Mouse (Mus musculus) activated CD4-positive, CD25-positive, alpha-beta regulatory T cell, adult 4 months (primary cell): Measurements from ENCODE around the gene Dctn2. TPM values are rescaled to one million over a fixed set of nuclear protein-coding genes. Genes with fewer than 3 reads are reported as not detected.

Experiments used
- ATAC-seq: one replicate; pipeline ENCODE4 v1.8.0; 2017
- polyA plus RNA-seq, 2 experiments: library from polyadenylated mRNA; unstranded; fragments of 100-300 nt; shearing (Covaris generic); gene quantifications; one replicate each; pipeline ENCODE4 v1.2.1; 2017

Gene Dctn2
- polyA plus RNA-seq = 10 to 100 TPM; 55.4 to 60.6 TPM

- peak; percentile 99 for ATAC-seq
Measured at GRCm38 (mm10) chr10:127266112-127267091, at the start of gene Dctn2. TSS of gene Dctn2 (plus strand) at chr10:127266368.

GRCm38 (mm10) chr10:127216456-127216855 lies 49.7 kb upstream of the Dctn2 start:
- no peak for ATAC-seq

GRCm38 (mm10) chr10:127217177-127217576 lies 49.0 kb upstream of the Dctn2 start:
- no peak for ATAC-seq

GRCm38 (mm10) chr10:127218339-127218738 lies 47.8 kb upstream of the Dctn2 start:
- ATAC-seq = peak; percentile 49

GRCm38 (mm10) chr10:127225213-127225612 lies 41.0 kb upstream of the Dctn2 start:
- ATAC-seq = no peak

DNA sequence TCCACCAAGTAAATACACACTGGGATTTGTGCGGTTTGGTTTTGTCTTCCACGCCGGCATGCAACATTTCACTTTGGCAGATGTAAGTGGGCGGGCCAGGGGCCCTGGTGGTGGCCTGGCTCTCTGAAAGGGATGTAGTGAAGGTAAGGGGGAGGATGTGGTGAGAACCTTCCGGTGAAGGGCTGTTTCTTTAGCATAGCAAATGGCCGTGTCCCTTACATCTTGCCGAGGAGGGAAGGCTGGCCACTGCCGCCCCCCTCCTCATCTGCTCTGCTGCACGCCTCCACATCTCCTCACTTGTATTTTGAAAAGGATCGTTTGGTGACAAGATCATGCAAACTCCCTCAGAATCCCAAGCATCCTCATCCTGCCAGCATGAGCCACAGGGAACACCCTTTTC lies 40.4 kb upstream of the Dctn2 start:
- peak; percentile 96 for ATAC-seq

DNA sequence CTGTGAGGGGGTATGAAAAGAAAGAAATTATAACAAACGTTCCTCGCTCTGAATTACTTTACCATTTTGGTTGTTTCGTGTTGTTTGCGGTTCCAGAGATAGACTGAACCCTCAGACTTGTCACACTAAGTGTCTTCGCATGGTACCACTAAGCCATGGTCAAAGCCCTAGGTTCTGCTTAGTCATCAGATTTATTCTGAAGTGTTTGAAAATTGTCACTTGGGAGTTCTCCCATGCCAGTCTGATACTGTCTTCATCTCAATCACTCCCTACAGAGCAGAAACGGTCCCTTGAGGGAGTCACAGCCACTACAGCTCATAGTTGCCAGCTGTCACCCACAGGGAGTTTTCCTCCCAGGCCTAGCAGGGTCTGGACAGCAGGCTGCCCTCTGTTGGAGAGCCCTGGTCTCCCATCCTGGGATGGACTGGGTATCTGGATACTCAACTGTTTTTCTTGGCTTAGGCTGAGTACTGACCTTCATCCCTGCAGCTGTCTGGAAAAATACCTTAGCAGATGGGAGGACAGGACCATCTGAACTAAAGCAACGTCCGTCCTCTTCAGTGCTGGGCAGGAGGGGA lies 39.8 kb upstream of the Dctn2 start:
- ATAC-seq = no peak

DNA sequence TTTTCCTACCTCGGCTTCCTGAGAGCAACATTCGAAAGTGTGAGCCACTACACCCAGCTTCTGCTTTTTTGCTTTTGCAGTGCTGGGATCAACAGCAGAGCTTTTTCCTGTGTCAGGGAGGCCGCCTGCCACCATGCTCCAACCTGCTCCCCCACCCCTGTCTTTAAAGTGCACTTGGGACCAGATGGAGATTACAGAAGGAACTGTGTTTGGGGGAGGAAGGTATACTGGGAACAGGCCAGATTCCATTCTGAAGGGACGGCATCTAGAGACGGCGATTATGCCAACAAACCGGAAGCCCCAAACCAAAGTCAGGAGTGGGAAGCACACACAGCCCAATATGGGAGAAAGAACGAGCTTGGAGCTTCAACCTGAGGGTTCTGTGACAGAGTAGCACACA lies 39.0 kb upstream of the Dctn2 start:
- no peak for ATAC-seq

- ATAC-seq = peak; percentile 32
Measured at GRCm38 (mm10) chr10:127228897-127229296, 37.3 kb upstream of the Dctn2 start.

DNA sequence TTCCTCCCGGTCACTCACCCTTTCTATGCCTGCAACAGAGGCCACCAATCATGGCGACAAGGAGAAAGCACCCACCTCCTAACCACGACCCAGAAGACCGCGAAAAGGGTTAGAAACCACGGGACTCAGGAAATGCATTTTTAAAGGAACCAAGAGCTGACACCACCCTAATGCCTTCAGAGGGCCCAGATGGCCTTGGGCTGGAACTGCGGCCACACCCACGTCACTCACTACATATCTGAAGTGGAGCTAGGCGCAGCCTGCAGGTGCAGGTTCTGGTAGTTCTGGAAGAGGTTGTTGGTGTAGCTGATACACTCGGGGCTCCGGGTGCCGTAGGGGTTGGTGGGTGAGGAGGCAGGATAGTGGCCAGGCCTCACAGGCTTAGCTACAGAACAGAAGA lies 35.5 kb upstream of the Dctn2 start:
- no peak for ATAC-seq

GRCm38 (mm10) chr10:127231741-127232140 lies 34.4 kb upstream of the Dctn2 start:
- no peak for ATAC-seq

GRCm38 (mm10) chr10:127233141-127233540 lies 33.0 kb upstream of the Dctn2 start:
- ATAC-seq = no peak

DNA sequence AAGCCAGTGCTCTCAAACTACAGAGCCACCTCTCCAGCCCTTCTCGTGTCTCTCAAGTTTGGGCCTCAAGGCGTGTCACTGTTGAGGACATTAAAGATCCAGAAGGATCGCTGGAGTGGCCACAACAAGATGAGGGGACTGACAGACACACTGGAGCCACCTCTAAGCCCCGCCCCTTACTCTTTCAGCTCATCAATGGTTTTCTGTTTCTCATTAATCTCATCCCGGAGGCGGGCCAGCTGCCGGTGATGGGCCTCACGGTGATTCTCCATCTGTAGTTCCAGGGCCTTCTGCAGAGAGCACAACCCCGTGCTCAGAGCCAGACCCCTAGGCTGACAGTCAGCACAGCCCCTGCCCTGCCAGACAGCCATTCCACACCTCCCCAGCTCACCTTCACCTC lies 29.6 kb upstream of the Dctn2 start:
- no peak for ATAC-seq

DNA sequence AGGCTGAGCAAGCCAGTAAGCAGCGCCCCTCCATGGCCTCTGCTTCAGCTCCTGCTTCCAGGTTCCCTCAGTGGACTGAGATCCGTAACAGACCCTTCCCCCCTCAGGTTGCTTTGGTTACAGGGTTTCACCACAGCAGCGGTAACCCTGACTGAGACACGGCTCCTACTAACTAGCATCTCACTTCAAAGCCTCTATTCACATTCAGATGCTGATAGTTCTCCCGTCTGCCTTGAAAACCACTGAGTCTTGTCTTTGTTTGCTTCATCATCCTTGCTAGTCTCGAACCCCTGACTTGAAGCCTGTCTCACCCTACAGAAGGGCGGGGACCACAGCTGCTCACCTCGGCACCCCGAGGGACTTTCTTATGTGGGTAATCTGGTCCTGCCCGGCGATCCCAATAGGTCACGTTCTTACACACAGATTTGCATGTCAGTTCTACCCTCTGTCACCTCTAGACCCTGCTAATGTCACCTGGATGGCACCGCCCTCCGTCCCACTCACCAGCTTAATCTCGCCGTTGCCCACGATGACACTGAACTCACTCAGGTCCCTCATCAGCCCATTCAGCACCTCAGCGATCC lies 27.8 kb upstream of the Dctn2 start:
- ATAC-seq = no peak

- ATAC-seq = no peak
Measured at GRCm38 (mm10) chr10:127250810-127251209, 15.4 kb upstream of the Dctn2 start.

GRCm38 (mm10) chr10:127255625-127256345 lies 10.4 kb upstream of the Dctn2 start:
- no peak for ATAC-seq

GRCm38 (mm10) chr10:127257790-127258189 lies 8.4 kb upstream of the Dctn2 start:
- no peak for ATAC-seq

DNA sequence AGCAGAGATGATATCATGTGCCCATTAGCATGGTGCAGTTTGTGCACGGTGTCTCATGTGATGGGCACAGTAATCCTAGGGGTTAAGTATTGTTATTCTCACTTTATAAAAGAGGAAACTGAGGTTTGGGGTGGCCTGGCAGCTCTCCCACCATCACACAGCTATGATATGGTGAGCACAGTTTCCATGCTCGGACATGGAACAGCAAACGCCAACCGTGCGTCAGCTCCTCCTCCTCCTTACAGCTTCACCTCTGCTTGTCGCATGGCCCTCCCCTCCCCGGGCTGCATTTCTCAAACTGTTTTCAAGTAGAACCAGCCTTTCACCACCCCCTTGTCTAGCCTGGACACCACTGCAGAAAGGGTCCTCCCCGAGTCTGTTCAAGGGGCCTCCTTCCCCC lies 7.7 kb upstream of the Dctn2 start:
- ATAC-seq = no peak

- ATAC-seq = no peak
Measured at GRCm38 (mm10) chr10:127261706-127262547, 4.2 kb upstream of the Dctn2 start.

DNA sequence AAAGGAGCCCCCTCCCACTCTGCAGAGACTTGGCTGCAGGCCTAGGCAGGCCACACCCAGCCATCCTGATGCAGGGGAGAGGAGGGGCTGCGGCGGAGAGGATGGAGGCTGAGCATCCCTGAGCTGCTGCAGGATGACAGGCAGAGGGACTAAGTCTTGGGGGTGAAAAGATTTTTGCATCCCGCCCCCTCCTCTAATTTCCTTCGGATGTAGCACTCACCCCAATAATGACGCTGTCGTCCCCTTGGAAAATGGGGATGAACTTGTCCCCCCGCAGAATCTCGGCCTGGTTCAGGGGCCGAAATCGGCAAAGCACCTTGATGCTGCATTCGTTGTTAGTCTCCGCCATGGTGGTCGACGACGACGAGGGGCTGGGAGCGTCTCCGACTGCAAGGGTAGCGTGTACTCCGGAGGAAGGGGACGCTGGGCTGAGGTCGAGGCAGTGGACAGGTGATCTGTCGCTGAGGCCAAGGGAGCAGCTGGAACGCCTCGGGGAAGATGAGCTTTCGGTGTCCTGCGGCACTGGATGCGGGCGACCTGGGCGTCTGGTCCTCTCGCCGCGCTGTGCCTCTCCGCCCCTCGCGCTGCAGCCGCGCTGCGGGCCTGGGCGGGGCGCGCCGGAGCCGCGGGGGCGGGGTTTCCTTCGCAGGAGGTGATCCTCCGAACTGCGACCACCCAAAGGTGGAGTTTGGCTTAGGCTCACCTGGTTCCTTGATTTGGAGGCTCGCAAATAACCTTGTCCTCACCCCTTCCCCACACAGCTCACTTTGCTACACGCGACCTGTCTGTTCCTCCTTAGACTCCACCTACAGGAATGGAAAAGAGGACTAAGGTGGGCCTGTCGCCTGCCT lies 3.4 kb upstream of the Dctn2 start, which contains the start of gene Kif5a:
TSS of gene Kif5a (minus strand) at position 801 of the 851 bp plus-strand sequence.
- no peak for ATAC-seq

DNA sequence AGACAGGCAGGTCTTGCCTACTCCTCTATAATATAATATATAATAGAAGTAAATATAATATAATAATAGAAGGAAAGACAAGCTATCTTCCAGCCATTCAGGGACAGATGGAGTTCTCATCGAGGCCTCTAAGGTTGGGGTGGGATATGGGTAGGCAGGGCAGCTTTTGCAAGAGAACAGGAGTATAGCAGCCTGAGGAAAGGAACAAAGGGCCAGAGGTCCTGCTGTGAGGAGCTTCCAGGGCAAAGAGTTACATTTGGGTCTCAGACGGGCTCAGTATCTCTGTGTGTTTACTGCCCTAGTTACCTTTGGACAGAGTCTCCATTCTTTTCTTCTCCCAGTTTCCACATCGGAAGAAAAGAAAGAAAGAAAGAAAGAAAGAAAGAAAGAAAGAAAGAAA lies 2.5 kb upstream of the Dctn2 start:
- ATAC-seq = no peak
